Mouse (Mus musculus) kidney, adult 2 months (tissue): Measurements from ENCODE around the gene Mpp3.
A peak's percentile ranks its signal among the peaks of the same experiment; 100 is the strongest.

Experiments used
- CTCF ChIP-seq: fragments of 200-500 bp; conservative IDR thresholded peaks from 2 replicates; pipeline ENCODE4 v1.5.1; 2011; ENCODE audit warnings: low read depth, mild to moderate bottlenecking, control low read depth, low read length, moderate library complexity, mixed read lengths; ENCODE audit not compliant: insufficient read depth, insufficient read length
- POLR2A ChIP-seq: fragments of 200-500 bp; IDR thresholded peaks from one replicate; pipeline ENCODE4 v1.6.1; 2011; ENCODE audit warnings: low read depth, low read length, control low read depth

DNA sequence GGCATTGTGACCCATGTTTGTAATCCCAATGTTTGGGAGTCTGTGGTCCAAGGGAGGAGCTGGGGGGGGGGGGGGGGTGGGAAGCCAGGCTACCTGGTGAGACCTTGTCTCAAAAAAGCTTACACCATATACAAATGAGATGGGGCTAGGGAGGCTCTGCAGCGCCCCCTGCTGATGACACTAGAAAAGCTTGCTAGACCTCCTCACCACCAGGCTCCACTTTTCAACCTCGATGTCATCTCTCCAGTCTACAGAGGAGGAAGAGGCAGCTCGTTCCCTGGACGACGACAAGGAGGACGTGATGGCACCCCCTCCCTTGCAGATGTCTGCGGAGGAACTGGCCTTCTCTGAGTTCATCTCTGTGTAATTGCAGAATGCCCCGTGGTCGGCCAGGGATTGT is 25.6 kb upstream of the Mpp3 start:
- TF ChIP-seq CTCF (peak; percentile 67), POLR2A (no peak)
